Mouse (Mus musculus) cerebellum, postnatal 4 days (tissue): ENCODE data around the gene Ppp1r13b.

Experiments used
- DNase-seq, 2 experiments: peaks; one replicate each; pipeline ENCODE4 v3.0.0; 2022; ENCODE audit warnings: low spot score in 2 of 2, mixed read lengths in 1 of 2

Gene Ppp1r13b

DNA sequence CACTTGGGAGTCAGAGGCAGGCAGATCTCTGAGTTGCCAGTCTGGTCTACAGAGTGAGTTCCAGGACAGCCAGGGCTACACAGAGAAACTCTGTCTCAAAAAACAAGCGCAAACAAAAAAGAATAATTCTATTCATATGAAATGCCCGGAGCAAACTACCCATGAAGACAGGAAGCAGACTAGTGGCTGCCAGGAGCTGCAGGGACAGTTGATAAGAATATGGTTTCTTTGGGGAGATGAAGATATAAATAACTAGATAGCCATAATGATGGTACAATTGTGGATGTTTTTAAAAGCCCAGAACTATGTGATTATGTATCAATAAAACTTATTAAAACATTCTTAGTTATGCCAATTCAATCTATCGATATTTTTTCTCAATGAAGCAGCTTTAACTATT lies 25.9 kb downstream of the Ppp1r13b start:
- no peak for DNase-seq

DNA sequence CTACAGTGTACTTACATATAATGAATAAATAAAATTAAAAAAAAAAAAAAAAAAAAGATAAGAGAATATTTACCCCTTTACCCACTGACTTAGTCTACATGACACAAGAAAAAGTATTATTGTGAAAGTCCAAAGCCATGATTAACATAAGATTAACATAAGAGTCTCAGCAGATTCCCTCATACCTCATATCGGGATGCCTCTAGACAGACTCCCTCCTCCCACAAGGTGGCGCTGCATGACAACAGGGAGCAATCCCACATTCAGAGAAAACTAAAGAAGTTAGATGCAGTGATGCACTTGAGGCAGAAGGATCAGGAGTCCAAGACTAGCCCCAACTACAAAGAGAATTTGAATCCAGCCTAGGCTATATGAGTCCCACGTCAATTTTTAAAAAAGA lies 29.7 kb downstream of the Ppp1r13b start:
- peak; percentile 72 to 83 for DNase-seq

DNA sequence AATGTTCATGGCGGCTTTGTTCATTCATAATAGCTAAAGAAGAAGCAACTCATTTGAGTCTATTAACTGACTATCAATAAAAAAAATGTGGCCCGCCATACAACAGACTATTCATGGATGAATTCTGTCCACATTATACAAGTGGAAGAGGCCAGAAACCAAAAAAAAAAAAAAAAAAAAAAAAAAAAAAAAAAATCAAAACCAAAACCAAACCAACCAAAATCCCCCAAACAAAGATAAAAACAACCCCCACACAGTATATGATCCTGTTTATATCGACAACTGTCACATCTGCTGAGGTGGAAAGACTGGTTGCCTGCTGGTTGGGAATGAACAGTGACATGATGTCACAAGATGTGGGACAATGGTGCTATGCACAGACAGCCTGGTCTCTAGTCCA lies 32.4 kb downstream of the Ppp1r13b start:
- DNase-seq = no peak

DNA sequence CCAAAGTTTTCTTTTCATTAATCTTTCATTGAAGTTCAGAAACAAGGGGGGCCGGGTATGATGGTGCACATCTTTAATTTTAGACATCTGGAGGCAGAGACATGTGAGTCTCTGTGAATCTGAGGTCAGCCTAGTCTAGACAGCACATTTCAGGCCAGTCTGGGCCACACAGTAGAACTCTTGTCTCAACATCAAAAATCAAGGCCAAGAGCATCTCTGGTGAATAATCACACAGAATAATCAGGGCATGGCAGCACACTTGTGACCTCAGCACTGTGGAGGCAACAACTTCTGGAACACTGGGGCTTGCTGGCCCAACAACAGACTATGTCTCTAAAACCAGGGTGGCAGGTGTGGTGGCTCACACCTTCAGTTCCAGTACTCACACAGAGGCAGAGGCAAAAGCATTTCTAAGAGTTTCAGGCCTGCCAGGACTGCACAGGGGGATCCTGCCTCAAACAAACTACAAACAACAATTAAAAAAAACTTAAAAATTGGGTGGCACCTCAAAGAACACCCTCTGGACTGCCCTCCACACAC lies 33.2 kb downstream of the Ppp1r13b start:
- DNase-seq = no peak

DNA sequence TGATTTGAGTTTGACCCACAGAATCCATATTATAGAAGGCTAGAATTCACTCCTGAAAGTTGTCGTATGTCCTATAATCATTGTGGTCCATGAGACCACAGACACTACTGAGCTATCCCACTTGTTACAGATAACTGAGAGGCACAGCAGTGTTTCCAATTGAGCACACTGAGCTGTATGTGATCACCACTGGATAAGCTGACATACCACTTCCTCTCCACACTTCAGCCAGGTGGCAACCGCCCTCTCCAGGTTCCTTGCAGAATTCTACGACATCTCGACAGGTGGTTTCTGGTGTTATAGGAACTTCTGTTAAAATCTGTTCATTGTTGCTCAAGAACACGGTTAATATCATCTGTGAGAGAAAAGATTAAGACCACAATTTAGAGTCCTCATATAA lies 35.8 kb downstream of the Ppp1r13b start:
- no peak for DNase-seq

DNA sequence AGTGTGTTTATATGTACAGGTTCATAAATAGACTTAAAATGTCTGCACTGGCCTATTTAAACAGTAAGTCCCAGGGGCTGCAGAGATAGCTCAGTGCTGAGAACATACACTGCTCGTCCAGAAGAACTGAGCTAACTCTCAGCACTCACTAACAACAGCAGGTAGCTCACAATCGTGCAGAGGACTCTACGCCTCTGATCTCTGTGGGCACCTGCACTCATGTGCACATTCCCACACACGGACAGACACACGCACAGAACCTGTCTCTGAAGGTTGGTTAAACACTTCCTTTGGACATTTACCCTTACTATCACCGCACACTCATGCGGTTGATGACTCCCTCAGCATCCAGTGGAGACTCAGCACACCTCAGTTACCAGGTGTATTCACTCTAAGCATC lies 37.1 kb downstream of the Ppp1r13b start:
- DNase-seq = no peak

DNA sequence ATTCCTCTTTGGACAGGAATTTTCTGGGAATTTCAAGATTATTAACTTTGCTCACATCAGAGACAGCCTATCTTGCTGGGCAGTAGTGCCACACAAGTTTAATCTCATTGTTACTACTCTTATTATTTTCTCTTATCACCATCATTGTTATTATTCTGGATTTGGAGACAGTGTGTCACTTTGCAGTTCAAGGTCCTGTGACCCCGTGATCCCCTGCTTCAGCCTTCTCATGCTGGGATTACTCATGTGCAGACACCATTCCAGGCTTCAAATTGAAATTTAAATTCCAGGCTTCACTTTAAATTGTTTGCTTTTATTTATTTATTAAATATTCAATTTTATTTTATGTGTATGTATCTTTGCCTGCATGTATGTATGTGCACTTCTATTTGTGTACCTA lies 38.1 kb downstream of the Ppp1r13b start:
- DNase-seq = no peak

DNA sequence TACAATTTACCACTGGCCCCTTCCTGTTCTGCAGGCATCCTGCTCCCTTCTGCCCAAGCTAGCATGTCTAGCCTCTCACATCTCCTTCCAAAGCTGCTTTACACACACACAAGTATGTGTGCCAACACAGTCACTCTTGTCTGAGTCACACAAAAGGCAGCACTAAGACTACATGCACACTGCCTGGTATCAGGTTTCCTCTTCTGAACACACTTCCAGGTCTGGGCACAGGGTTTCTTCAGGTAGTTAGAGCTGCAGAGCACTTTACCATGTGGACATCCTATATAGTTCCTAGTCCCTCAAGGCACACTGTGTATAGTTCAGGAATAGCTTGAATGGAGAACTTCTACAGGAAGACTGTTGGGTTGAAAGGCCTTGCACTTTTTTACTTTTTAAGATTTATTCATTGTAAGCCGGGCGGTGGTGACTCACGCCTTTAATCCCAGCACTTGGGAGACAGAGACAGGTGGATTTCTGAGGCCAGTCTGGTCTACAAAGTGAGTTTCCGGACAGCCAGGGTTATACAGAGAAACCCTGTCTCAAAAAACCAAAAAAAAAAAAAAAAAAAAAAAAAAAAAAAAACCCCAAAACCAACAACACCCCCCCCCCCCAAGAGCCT lies 43.6 kb downstream of the Ppp1r13b start:
- DNase-seq = no peak

DNA sequence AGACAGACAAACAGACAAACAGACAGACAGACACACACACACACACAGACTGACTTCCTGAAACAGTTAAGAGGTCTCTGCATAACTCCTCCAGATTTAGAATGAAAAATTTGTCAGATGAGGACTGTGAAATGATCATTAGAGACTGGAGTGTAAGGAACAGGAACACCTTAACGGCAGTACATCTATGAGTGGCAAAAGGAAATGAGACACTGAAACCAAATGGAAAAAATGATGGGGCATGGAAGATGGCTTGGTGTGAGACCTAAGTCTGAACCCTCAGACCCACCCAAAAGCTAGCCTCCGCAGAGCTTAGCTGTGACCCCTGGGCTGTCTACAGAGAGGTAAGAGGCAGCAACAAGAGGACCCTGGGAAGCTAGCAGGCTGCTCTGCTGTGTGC lies 52.5 kb downstream of the Ppp1r13b start:
- no peak for DNase-seq

DNA sequence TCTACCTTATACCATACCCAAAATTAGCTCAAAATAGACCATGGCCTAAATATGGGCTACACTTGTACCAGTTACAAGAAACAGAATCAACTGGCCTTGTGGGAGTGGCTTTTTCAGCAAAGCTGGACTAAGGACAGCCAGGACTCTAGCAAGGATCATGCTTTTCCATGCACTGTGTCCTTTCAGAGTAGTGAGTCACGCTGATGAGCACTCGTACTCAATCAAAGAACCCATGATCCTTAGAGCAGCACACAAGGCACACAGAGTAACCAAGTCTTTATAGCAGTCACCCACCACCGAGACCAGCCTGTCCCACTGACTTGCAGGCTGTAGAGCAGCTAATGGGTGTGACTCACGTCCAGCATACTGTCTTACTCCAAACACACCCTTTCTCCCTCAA lies 54.4 kb downstream of the Ppp1r13b start:
- no peak for DNase-seq

DNA sequence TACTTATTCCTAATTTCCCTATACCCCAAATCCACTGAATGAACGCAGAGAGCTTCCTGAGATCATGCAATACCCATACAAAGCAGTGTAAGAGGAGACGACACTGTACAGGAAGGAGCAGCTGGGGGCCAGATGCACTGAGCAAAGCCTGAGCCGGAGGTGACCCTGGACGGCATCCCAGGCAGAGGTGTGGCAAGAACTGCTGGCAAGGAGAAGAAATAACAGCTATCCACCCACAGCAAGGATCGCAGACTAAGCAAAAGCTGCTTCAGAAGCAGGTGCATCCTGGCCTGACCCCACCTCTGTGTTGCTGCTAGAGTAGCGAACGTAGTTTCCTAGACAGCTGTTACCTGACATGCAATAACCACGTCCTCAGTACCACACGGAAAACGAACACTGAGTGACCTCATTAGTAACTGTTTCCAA lies 54.9 kb downstream of the Ppp1r13b start:
- DNase-seq = no peak

DNA sequence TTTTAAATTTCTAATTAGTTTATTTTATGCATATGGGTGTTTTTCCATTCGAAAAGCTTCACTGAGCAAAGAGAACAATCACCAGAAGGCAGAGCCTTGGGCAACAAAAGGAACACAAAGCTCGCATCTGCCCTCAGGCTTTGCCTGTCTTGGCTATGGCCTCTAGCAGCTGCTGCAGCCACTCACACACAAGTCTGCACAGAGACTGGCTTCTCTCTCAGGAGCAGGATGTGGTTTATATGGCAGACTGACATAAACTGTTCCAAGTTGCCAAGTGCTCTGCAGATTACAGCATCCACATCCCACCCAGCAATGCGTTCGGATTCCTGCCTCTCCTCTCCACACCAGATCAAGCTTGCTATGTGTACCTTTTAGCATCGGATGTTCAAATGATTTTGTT lies 56.2 kb downstream of the Ppp1r13b start:
- DNase-seq = no peak

DNA sequence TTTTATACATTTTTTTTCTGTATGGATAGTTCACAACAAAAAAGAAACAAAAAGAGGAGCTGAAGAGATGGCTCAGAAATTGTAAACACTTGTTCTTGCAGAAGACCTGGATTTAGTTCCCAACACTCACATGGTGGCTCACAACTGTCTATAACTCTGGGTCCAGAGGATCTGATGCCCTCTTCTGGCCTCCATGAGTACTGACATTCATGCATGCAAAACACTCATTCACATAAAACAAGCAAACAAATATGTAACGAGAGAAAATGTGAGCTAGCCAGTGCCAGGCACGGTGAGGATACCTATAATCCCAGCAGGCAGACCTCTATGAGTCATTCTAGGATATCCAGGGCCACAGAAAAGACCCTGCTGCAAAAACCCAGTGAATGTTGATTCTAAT lies 56.7 kb downstream of the Ppp1r13b start:
- no peak for DNase-seq

DNA sequence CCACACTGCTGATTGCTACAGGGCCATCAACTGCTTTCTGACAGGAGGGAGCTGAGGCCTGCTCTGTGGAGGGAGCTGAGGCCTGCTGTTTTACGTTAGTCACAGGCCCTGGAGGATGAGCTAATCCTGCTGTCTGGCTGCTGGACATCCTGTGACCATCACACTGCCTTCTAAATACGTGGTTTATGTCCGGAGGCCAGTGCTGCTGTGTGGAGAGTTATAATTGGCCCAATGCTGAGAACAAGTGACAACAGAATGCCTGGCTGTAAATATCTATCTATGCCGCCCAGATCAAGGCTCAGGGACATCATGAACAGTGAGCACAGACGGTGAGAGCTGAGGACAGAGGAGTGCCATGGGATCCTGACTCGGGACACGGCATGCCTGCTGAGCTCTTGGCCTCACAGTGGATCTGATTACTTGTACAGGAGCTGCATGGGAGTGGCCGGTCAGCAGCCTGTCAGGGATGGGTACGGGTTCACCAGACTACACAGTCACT lies 59.6 kb downstream of the Ppp1r13b start:
- DNase-seq = no peak

DNA sequence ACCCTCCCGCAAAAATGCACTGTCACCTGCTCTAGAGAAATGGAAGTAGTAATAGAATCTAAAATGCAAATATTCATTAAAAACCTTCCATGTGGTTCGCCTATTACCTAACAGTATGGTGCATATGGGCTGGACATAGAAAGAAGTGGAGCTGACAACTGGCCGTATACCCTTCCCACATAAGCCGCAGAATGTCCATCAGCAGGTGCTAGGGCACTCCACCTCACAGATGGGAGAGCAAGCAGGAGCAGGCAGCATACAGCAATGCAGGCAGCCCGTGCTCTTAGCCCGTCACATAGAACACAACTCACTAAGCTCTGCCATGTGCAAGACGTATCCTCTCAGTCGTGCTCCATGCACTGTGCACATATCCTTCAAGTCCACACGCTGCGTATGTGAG lies 61.1 kb downstream of the Ppp1r13b start:
- no peak for DNase-seq

DNA sequence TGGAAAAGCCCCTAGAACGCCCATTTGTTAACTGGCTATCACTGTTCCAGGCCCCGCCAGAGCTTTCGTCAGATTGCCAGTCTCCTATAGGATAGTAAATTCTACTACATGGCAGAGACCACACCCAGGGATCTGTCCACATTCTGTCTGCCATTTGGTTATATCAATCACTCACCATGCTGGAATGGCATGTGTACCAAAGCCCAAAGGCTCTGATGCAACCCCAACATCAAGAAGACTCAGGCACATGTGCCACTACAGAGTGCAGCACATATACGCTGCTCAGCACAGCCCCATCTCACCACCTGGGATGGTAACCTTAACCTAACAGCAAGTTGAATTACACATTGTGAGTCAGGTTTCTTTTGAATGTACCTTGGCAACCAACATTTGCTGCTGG lies 62.0 kb downstream of the Ppp1r13b start:
- no peak for DNase-seq

DNA sequence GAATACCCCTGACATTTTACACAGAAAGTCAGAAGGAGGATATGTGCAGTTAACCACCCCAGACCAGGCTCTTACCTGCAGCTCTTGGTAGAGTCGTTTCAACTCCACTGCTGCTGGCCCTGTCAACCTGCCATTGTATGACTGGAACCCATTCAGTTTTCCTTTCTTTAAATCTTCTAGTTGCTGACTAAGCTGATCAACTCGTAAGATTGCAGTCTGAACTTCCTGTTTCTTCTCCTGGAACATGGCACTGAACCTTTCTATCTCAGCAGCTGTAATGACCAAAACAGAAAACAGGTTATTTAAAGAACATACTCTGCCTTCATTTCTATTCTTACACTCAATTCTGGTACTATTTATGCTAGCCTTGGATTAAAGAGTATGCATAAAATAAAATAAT lies 64.4 kb downstream of the Ppp1r13b start:
- DNase-seq = no peak

DNA sequence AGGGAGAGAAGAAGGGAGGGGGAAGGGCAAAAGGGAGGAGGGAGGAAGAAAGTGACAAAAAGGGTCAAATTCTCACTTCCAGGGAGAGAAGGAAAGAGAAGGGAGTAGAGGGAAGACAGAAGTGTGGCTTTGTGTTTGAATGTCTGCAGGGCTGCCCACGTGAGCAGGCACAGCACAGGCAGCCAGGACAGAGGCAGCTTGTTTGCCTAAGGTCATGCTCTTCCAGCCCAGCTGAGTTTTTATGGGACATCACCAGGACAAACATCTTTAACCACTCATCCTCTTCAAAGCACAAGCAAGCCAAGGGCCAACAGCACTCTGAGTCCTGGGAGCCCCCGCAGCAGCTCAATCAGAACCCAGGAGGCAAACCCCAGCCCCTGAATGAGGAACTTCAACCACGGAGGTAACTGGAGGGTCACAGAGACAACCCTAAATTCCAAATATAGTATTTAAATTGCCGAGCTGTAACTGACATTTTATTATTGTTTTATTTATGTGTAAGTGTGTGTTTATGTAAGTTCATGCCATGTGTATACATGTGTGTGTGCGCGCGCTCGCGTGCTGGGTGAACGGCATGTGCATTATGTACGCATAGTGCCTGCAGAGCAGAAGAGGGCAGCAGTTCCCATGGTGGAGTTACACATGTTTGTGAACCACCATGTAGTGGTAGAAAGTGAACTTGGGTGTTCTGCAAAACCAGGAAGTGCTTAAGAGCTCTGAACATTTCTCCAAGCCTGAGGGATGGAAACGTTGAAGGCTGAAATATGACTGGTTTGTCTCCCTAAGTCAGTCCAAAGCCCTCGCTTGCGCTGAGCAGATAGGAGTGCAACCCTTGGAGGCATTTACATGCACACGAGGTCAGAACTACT lies 65.1 kb downstream of the Ppp1r13b start:
- DNase-seq = no peak

DNA sequence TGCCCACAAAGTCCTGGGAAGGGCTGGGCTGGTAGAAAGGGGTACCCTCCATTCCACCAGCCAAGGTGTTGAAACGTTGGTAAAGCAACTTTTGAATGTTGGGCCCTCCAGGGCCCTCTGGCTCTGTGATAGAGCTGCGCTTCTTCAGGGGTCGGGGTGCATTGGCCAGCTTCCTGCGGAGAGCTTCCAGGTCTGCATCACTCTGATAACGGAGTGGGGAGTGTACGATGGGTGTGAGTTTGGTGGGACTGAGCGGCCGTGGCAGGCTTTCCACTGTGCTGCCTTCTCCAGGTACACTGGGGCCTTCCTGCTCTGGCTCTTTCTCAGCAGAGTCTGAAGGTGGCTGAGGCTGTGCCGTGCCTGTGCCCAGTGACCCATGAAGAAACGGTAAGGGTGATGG lies 74.5 kb downstream of the Ppp1r13b start:
- no peak for DNase-seq

DNA sequence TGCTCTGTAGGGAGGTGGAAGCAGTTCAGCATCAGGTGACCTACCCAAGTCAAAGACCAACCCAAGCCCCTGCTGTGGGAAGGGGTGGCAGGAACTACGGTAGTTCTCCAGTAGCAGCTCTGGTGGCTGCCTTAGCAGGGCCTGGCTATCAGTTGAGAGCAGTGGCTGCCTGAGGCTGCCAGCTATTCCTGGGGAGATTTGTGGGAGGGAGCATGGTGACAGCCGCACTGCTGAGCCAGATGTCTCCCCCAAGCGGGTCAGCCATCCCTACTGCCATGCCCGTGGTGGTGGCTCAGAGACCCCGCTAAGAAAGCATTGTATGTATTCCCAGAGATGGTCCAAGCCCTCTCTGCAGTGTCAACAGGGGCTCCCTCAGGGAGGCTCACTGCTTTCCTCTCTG lies 75.3 kb downstream of the Ppp1r13b start:
- DNase-seq = no peak

DNA sequence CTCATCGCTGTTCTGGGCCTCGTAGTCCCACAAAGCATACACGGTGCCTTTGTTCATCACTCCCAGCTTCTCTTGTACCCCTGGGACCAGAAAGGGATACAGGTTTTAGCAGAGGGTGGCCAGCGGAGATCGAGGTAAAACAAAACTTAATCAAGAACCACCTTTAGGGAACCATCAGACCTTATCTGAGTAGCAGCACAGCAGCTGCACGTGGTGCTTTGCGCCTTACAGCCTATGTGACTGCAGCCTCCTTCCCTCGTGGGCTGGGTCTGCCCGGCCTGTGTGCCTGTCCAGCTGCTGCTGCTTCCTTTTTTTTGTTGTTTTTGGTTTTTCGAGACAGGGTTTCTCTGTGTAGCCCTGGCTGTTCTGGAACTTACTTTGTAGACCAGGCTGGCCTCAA lies 77.5 kb downstream of the Ppp1r13b start:
- no peak for DNase-seq

DNA sequence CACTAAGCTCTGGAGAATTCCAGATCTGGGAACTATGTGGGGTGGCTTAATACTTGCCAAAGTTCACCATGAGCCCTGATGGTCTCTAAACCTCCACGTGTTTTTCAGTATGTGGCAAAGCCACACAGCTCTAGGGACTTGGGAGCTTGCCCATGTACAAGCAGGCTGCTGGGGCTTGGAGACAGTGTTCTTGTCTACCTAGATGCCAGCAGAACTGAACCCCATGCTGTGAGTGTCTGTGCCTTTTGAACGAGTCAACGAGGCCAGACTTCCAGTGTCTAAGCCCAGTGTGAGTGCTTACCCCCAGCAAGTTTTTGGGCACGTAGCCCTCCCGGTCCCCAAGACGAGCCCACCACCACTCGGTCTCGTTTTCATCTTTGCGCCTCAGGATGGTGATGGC lies 78.0 kb downstream of the Ppp1r13b start:
- no peak for DNase-seq

DNA sequence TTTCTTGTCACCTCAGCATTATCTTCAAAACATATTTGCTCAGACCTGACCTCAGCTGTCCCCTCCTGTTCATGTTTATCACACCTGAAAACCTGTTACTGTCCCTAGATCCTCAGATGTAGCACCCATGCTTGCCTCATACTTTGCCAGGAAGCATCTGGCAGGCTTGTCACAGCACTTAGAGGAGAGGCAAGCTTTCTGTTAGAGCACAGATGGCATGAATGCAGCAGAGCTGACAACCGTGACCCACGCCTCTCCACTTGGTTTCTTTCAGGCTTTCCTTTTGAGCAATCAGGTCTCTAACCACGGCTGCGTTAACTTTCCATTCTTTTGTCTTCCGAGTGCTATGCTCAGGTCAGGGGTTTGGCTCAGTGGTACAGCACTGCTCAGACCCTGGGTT lies 78.5 kb downstream of the Ppp1r13b start:
- DNase-seq = no peak
